ENCODE assay signal across 23 mouse cellular contexts in genomic region chr2:172522528-172522927, GRCm38 (mm10). TPM values are rescaled to one million over a fixed set of nuclear protein-coding genes. Genes with fewer than 3 reads are reported as not detected.
"Had no signal": no experiment of that assay in that cellular context is flagged by ENCODE, and none has a peak within 500 bp of the region (broad histone marks: within the 10 kb centered on the region; RNA-seq: fewer than 3 reads in every experiment).

No protein-coding gene starts in this region.

- H3K36me3 ChIP-seq: lung, embryonic 15.5 days; midbrain, embryonic 13.5 days; midbrain, embryonic 15.5 days; neural tube, embryonic 12.5 days; stomach, embryonic 15.5 days had no signal

- H3K27me3 ChIP-seq: lung, embryonic 15.5 days; neural tube, embryonic 12.5 days; stomach, embryonic 15.5 days had no signal

- ATAC-seq: lung, postnatal 0 days; midbrain, embryonic 13.5 days; midbrain, embryonic 15.5 days had no signal

- H3K4me1 ChIP-seq: lung, embryonic 15.5 days; megakaryocyte, embryonic 14.5 days; midbrain, embryonic 13.5 days; midbrain, embryonic 15.5 days; neural tube, embryonic 12.5 days; stomach, embryonic 15.5 days had no signal

- H3K4me2 ChIP-seq: lung, embryonic 15.5 days; midbrain, embryonic 11.5 days; midbrain, embryonic 13.5 days; midbrain, embryonic 15.5 days; neural tube, embryonic 12.5 days; stomach, embryonic 15.5 days had no signal

- H3K4me3 ChIP-seq: lung, embryonic 15.5 days; megakaryocyte, embryonic 14.5 days; midbrain, embryonic 13.5 days; midbrain, embryonic 15.5 days; neural tube, embryonic 12.5 days; stomach, embryonic 15.5 days had no signal

- DNase-seq: lung, adult 2 months; lung, postnatal 14 days; lung, postnatal 36 days; right cerebral cortex, postnatal 14 days; thymus, adult 2 months; thymus, postnatal 25 days; thymus, postnatal 4 days had no signal

- H3K9ac ChIP-seq: lung, embryonic 15.5 days; midbrain, embryonic 13.5 days; midbrain, embryonic 15.5 days; neural tube, embryonic 12.5 days; stomach, embryonic 15.5 days had no signal

- H3K27ac ChIP-seq: lung, embryonic 15.5 days; macrophage; midbrain, embryonic 13.5 days; midbrain, embryonic 15.5 days; neural tube, embryonic 12.5 days; stomach, embryonic 15.5 days; stomach, postnatal 0 days had no signal

- H3K9me3 ChIP-seq: lung, embryonic 15.5 days; midbrain, embryonic 13.5 days; midbrain, embryonic 15.5 days; neural tube, embryonic 12.5 days; stomach, embryonic 15.5 days had no signal

RNA-seq across cellular contexts. Expression of gene Tfap2c, which starts 26.9 kb away (rescaled TPM):
- total RNA-seq: megakaryocyte progenitor cell, adult 5-6 weeks; midbrain, postnatal 0 days; monocyte, adult 5-6 weeks; neutrophil, adult 5-6 weeks had no signal
- polyA plus RNA-seq: lung, postnatal 0 days; macrophage; midbrain, postnatal 0 days; spleen, adult 2 months had no signal

RNA-seq across cellular contexts. Expression of gene Fam209, which starts 50.2 kb away (rescaled TPM):
- total RNA-seq: midbrain, postnatal 0 days had no signal
- polyA plus RNA-seq: midbrain, embryonic 11.5 days; midbrain, embryonic 15.5 days; neural tube, embryonic 12.5 days; neural tube, embryonic 14.5 days had no signal
